Comparison of ENCODE assay signal across 8 mouse cellular contexts in the genomic region with DNA sequence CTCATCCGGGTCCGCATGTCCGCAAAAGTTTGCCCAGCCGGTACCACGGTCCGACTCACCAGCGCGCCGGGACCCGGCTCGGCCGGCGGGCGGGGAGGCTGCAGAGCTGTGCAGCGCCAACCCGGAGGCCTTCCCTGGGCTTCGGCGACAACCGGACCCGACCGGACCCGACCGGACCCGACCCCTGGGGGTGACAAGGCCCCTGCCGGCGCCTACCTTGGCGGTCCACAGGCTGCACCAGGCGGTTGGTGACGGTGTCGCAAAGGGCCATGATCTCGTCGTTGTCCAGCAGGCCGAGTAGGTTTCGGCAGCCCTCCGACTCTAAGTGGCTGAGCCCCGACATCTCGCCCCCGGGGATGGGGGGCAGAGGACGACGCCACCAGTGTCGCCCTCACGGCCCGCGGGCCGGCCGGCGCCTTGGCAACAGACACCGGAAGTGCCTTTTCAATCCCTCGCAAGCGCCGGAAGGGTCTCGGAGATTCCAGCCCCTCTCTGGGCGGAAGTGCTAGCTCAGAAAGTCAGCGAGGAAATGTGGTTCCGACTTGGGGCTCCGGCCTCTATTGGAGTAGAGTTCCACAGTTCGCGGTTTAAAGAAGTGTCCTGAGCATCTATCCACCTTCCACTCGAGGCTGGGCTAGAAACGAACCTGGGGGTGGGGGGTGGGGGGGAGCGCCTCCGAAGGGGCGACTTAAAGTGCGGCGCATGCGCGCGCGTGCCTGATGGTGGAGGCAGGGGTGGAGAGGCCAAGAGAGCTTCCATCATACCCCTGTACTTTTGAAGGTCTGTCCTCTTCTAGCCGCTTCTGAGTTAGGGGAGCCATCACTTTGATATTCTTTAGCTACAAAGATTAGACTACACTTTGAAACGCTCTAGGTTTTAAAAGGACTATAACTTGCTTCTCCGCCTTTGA. TPM values are rescaled to one million over a fixed set of nuclear protein-coding genes. Genes with fewer than 3 reads are reported as not detected.
DNase-seq lines count a peak whose midpoint lies in the region; ATAC-seq lines count a peak whose summit lies in the region.

A gene (minus strand): TSS at position 641 of the 910 bp plus-strand sequence.

- H3K9ac ChIP-seq in hindbrain, embryonic 11.5 days (ENCODE audit: low read depth, low read length): peak within 1 kb of the TSS; percentile 84

- H3K36me3 ChIP-seq in hindbrain, embryonic 11.5 days (ENCODE audit: control insufficient read depth, insufficient read depth, low read length): no peaks in the 10 kb centered on the region

- no peaks in the 10 kb centered on the region for H3K27me3 ChIP-seq in hindbrain, embryonic 11.5 days (ENCODE audit: control insufficient read depth, insufficient read depth, low read length)

- H3K4me3 ChIP-seq in hindbrain, embryonic 11.5 days (ENCODE audit: low read depth, low read length): peak within 1 kb of the TSS; percentile 91

- H3K4me2 ChIP-seq in hindbrain, embryonic 11.5 days (replicated peaks; ENCODE audit: low read depth, low read length): peak within 1 kb of the TSS; percentile 45

- peak; percentile 99 for ATAC-seq in frontal cortex, adult (ENCODE audit: low TSS enrichment)
- ATAC-seq in hindbrain, embryonic 11.5 days (ENCODE audit: low FRiP score): peak; percentile 97

- peak within 1 kb of the TSS; percentile 67 for H3K27ac ChIP-seq in hindbrain, embryonic 11.5 days (ENCODE audit: low read depth, low read length)

- H3K4me1 ChIP-seq in hindbrain, embryonic 11.5 days (replicated peaks; ENCODE audit: control insufficient read depth, insufficient read depth, low read length): no peaks in the 10 kb centered on the region

- WGBS in hindbrain, embryonic 11.5 days: 3% methylated on average over 72 of the region's 72 CpGs

- DNase-seq in MN1 (ENCODE audit: low spot score): peak; percentile 94
- peak; percentile 89 for DNase-seq in cerebellum, adult 9-10 months
- DNase-seq in hindbrain, embryonic 11.5 days (ENCODE audit: low spot score): peak; percentile 92
- peak; percentile 85 to 89 for DNase-seq in layer of hippocampus, postnatal 10 days (ENCODE audit: low spot score in 2 of 2)
- peak; percentile 93 for DNase-seq in lung, postnatal 10 days
- peak; percentile 82 for DNase-seq in ovary, postnatal 36 days (ENCODE audit: low spot score)
- DNase-seq in thymus, postnatal 25 days: peak; percentile 80

- no peaks in the 10 kb centered on the region for H3K9me3 ChIP-seq in hindbrain, embryonic 11.5 days (ENCODE audit: control insufficient read depth, low read length)

RNA-seq across cellular contexts. Expression of the gene that starts here (rescaled TPM):
- polyA plus RNA-seq in hindbrain, embryonic 11.5 days (2014; fragmentation: Nextera tagmentation; extraction: Ambion mirVana): 34.5 and 39.7 TPM in 2 replicates
- total RNA-seq in layer of hippocampus, postnatal 10 days (2021): 10 to 100 TPM; 16.5 to 18.3 TPM

Comparison
In these comparisons a context has a peak if more than half of its experiments do, and no peak if none do; other contexts are left out.
1. Peak in every context shown above with its lines: DNase-seq, ATAC-seq, H3K4me3 ChIP-seq and H3K27ac ChIP-seq.